Mouse (Mus musculus): ENCODE results near the gene P2rx3.

The P2rx3 gene

DNA sequence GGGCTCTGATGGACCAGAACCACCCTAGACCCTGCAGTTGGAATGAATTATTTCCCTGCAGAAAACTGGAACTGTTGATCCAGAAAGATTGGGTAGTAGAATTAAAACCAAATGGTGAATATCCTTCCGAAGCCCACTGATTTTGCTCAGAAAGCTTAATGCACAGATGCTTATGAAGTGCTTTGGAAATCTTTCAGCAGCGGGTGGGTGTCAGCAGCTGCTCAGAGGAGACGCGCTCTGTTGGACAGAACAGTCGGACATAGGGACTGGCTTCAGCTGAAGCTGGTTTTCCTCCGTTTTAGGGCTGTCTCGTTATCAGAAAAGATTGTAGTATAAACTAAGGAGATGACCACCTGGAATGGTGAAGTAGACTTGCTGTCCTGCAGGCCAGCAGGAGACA is 6.4 kb upstream of the P2rx3 start:
- WGBS: 76% methylated on average over 7 of the region's 7 CpGs

DNA sequence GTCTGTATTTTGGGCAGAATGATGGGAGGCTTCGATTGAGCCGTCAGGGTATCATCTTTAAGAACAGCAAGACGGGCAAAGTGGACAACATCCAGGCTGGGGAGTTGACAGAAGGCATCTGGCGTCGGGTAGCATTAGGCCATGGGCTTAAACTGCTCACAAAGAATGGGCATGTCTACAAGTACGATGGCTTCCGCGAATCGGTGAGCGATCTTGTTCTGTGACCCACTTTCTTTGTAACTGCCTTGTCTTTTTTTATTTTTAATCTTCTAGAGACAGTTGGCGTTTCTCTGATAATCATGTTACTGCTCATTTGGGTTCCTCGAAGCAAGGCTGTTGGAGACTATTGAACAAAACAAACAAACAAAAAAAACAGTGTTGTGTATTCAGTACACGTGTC is 1.1 kb upstream of the P2rx3 start:
- 67% methylated on average over 13 of the region's 13 CpGs for WGBS

- 4% methylated on average over 11 of the region's 11 CpGs for WGBS
Measured at GRCm38 (mm10) chr2:85036507-85037046, 685 bp downstream of the P2rx3 start.

DNA sequence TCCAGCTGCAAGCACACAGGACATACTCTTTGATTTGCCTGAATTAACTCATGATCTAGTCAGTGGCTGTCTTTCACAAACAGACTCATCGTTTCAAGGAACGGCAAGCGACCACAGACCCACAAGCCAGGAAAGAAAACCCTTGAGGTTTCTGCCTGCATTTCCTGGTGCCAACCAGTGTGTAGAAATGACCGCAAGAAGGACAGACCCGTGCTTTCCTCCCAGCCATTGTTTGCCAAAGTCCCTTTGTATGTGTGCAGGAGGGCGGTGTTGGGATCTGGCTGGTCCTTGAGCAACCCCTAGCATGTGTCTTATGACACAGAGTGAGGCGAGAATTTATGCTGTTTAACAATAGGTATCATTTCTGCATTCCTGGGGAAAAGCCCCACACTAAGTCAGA is 3.1 kb downstream of the P2rx3 start:
- 81% methylated on average over 7 of the region's 7 CpGs for WGBS

GRCm38 (mm10) chr2:85033121-85033520 is 4.1 kb downstream of the P2rx3 start:
- 85% methylated on average over 2 of the region's 2 CpGs for WGBS

GRCm38 (mm10) chr2:85030989-85031388 is 6.3 kb downstream of the P2rx3 start:
- WGBS: 49% methylated on average over 6 of the region's 6 CpGs

DNA sequence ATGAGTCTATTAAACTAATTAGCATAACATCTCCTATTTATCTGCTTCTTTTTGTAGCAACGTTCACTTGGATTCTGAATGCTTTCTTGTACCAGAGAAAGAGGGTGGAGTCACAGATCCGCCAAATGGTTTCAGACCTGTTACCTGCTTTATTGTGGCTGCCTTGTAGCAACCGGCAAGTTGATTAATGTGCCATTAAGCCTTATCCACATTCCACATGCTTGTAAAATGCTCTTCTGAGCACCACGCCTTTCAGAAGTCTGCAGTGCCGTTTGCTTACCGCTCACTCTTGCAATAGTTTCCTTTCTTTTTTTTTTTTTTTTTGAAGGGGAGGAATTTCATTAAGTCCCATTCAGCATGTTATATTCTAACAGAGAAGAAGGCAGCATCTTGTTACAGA is 7.4 kb downstream of the P2rx3 start:
- WGBS: 55% methylated on average over 6 of the region's 6 CpGs

DNA sequence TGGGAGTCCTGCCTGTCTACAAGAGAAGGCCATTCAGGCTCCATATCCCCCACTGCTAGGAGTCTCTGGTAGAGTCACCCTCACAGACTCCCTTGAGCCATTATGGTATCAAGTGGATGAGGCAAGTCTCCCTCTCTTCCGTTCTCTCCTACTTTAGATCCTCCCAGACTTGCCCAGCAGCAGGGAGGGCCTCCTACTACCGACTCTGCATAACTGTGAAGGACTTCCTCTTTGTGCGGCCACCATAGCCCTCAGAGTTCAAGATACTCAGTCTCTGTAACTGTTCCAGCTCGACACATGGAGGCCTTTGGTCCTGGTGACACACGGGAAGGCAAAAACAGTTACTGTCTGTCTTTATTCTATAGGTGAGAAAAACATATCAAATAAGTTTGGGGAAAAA is 10.0 kb downstream of the P2rx3 start:
- WGBS: 74% methylated on average over 5 of the region's 5 CpGs

DNA sequence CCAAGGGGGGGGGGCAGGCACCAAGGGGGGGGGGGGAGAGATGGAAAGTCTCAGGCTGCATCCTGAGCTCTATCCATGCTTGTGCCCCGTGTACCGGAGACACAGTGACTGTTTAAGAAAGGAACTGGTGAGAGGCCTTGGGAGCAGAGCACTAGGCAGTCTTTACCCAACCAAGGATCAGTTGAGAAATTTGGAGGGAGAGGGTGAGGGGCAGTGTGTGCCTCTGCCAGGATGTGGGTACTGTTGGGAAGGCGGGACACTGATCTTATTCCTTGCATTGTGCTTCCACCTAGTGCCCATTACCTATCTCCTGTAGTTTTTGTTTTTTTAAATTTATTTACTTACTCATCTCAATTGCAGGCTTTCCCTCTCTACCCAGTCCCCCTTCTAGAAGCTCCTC is 11.1 kb downstream of the P2rx3 start:
- WGBS: 71% methylated on average over 3 of the region's 3 CpGs

DNA sequence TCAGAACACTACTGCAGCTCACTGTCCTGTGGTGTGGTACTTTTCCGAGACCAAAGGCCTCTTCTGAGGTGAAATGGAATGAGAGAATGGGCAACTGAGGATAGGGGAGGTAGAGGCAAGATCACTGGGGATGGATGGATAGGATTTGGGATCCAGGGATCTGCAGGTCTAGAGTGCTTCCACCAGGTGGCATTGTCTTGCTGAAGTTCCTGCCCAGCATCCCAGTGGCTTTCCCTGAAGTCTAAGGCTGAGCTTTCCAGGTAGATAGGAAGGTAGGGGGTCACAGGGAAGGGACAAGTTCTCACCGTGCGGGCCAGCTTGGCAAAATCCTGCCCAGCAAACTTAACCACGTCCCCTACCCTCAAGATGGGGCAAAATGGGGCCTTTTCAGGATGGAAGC is 15.2 kb downstream of the P2rx3 start:
- WGBS: 51% methylated on average over 4 of the region's 4 CpGs

- 61% methylated on average over 3 of the region's 3 CpGs for WGBS
Measured at GRCm38 (mm10) chr2:85014588-85014982, 22.7 kb downstream of the P2rx3 start.

DNA sequence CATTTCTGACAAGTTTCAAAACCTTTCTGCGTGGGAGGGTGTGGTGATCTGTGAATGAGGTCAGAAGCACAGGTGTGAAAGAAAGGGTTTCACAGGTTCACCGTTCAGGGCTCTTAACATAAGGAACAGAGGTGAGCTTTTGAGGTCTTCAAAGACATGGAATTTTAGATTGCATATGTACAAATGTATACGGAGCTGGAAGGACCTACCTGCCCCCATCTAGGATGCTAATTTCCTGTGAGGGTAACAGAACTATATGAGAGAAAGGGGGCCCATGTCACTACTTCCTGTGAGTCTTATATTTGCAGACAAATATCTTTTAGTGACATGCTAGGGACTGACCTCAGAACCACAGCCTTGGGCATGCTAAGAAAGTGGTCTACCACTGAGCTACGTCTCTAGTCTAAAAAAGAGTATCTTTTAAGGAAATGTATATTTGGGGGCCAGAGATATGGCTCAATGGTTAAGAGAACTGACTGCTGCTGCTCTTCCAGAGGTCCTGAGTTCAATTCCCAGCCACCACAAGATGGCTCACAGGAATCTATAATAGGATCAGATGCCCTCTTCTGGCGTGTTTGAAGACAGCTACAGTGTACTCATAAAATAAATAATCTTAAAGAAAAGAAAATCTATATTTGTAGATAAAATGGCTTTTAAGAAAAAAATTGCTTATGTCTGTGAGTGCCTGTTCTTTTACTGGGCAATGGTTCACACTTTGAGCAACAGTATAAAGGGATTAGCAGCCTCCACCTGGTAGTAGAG is 23.3 kb downstream of the P2rx3 start:
- 87% methylated on average over 5 of the region's 5 CpGs for WGBS

DNA sequence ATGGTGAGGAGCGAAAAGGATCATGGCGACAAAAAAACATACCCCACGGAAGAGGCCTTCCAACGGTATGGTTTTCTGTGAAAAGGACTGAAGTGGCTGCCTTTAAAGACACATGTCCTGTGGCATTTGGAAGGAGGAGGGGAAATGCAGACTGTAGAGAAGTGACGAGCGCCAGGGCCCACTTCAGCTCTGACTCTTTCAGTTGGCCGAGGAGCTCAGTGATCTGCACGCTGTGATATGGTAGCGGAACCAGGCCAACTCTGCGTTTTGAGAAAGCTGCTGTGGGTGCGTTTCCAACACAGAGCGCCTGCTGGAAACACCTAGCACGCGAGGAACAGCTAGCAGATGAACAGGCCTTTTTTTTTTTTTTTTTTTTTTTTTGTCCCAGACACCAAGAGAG is 24.6 kb downstream of the P2rx3 start:
- 84% methylated on average over 14 of the region's 14 CpGs for WGBS

DNA sequence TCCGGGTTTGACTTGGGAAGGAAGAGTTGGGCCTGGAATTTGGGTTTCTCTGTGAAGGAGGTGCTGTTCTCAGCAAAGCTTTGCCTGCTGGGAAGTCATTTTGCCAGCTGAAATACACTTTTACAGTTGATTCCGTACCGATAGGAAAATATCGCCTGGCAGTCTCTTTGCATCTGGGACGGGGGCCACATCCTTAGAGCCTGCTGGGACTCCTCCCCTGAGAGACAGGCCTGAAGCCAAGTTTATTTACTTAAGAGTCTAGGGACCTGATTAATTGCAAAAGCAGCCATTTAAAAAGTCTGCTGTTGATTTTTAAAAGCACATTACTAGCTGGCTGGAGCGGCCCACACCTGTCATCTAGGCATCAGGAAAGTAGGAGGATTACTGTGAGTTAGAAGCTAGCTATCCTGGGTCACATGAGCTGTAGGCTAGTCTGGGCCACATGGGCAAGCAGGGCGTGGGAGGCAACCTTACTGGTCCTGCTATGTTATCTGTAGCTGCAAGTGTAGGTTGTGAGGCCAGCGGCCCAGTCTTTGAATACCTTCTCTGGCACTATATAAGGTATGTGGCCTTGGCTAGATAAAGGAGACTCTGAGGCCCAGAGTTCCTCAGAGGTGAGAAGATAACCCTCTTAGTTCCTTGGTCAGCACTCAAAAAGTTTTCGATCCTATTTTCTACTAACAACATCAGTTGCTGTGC is 25.2 kb downstream of the P2rx3 start:
- WGBS: 54% methylated on average over 9 of the region's 9 CpGs

- 95% methylated on average over 2 of the region's 2 CpGs for WGBS
Measured at GRCm38 (mm10) chr2:85009212-85009611, 28.1 kb downstream of the P2rx3 start.

DNA sequence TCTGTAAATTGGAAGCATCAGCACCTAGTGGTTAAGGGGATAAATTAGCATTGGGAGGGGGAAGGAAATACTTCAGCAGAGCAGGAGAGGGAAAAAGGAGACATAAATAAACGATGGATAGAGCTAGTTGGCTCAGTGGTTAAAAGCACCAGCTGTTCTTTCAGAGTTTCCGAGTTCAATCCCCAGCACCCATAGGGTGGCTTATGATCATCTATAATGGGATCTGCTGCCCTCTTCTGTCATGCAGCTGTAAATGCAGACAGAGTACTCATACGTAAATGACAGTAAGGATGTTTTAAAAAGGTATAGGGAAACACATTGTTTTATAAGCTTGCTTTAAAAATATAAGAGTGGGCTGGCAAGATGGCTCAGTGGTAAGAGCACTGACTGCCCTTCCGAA is 29.5 kb downstream of the P2rx3 start:
- WGBS: 19% methylated on average over 4 of the region's 4 CpGs

DNA sequence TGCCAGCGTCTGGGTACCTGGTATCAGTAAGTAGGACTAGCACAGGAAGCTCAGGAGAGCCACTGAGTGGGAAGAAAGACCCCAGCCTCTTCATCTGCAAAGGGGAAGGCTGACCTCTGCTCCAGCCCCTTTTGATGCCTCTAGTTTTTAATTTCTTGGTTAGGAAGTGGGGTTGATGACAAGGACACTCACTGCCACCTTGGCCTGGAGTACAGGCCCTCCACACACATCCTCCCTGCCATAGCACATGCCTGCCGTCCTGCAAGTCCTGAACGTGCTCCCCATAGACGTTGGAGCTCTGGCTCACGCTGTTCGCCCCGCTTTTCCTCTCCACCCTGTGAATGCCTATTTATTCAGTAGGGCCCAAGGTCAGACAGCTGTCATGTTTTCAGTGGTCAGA is 30.7 kb downstream of the P2rx3 start:
- WGBS: 92% methylated on average over 7 of the region's 7 CpGs

DNA sequence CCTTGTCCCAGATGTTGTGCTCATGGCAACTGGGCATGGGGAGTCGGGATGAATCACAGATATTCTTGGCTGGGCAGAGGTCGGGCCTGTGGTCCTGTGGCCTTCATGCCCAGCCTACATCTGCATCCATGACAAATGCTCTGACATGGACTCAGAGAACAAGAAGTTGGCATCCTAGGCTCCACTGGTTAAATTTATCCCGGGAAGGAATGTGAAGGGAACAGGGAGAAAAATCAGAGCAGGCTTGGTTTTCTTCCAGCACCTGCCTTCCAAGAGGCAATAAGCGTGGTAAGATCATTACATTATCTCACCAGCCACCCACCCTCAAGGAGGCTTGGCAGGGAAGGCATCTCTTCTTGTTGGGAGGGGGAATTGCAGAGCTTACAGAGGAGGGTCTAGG is 32.9 kb downstream of the P2rx3 start:
- WGBS: 62% methylated on average over 4 of the region's 4 CpGs

GRCm38 (mm10) chr2:85002575-85002974 is 34.7 kb downstream of the P2rx3 start:
- 84% methylated on average over 8 of the region's 8 CpGs for WGBS

- WGBS: 67% methylated on average over 13 of the region's 13 CpGs
Measured at GRCm38 (mm10) chr2:85001497-85001896, 35.8 kb downstream of the P2rx3 start.

DNA sequence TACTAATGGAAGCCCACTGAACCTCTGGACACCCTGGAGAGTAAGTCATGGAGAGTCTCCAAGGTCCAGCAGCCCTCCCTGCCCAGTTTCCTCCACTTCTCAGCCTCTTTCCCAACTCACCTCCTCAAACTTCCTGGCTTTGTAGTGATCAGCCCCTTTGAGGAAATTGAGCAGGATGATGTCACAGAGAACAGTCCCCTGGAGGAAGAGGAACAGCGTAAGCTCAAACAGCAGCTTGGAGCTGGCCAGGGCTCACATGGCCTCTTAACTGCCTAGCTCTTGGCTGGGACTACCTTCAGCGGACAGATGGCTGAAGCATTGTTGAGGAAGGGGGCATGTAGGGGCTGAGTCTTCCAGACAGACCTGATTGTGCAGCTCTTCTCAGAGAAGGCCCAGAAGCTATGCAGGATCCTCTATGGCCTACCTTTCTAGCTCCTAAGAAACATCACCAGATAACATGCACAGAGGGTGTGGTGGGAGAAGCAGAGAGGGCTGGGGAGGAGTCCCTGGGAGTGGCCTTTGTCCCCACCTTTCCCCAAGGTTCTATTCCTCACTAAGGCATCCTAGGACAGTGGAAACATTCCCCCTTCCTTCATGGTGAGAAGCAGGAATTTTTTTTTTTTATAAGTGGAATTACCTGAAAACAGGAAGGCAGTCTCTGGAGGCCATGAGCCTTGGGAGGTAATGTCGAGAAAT is 37.6 kb downstream of the P2rx3 start:
- 89% methylated on average over 3 of the region's 3 CpGs for WGBS

DNA sequence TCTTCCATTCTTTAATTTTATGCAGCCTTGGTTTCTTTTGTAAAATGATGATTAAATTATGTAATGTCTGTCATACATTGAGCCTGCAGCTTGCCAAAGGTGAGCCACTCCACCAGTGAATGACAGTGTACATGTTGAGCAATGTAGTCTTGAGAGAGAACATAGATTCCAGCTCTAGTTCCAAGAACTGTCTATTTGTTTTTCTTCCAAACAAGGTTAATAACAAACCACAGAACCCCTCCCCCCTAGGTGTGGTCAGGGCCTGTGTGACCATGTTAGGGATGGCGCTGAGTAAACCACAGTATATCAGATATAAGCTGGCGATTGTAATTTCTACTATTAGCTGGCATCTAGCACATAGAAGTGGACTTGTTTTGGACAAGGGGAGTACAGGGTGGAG is 40.9 kb downstream of the P2rx3 start:
- WGBS: 92% methylated on average over 2 of the region's 2 CpGs

DNA sequence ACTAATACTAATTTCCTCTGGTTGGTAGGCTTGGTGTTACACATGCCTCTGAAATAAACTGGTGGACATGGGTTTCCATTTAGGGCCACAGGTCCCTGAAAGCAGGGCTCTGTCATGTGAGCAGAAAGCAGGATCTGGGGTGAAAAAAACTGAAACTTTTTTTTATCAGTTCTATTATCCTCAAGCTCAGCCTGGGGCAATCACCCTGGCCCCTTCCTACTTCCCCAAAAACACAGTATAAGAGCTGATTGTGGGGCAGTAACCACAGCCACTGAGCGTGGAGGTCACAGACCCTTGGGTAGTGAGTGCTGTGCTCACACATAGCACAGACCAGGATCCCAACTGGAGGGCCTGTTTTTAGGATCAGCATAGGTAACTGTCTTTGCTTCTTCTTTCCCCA is 49.3 kb downstream of the P2rx3 start, which contains the start of gene Prg3:
Gene Prg3 (plus strand): TSS at position 286 of the 400 bp plus-strand sequence.
- WGBS: 95% methylated on average over 1 of the region's 1 CpGs

All from cerebral cortex, adult 2 months (tissue).